Mouse (Mus musculus) embryo, embryonic 11.5 days (tissue): Measurements from ENCODE around the gene Trpm8.

Experiments
- DNase-seq: peaks from one replicate; pipeline ENCODE4 v3.0.0-alpha.2; 2012; ENCODE audit warnings: low read depth, low spot score

Gene Trpm8

DNA sequence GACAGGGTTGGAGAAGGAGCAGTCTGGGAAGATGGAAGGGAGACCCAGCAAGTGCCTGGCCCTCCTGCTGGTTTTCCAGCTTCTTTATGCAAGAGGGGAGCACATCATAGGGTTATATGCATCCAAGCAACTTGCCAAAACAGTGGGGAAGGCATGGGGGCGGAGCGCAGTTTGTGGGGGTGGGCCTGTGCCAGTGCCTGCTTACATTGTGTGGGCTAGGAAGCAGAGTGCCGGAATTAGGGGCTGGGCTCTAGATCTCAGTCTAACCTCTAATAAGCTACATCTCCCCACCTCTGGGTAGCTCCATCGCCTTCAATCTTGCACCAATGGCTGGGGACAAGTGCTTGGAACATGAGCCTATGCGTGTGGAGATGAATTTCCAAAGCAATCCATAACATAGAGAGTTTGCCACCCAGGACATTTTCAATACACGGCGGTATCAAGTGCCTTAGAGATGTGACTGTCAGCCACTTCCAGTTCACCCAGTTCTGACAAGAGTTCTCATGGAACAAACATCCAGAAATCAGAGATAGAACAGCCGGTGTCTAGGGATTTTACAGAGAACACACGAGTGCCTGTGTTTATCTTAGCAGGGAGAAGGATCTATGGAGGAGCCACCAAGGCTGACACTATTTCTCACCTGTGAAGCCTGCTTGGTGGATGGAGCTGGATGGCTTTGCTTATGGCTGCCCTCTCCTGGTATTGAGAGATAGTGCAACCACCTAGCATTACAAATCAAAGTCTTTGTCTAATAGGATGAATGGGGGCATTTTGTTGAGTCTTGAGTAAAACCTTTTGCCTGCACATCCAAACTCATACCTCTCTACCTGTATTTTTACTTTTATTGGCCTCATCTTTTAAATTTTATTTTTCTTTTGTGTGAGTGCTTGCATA lies 23.9 kb downstream of the Trpm8 start:
- no peak for DNase-seq

GRCm38 (mm10) chr1:88302057-88302740 lies 24.7 kb downstream of the Trpm8 start:
- DNase-seq, result no peak

- DNase-seq, result no peak
These were observed 26.3 kb downstream of the Trpm8 start for GRCm38 (mm10) chr1:88303762-88304161.

DNA sequence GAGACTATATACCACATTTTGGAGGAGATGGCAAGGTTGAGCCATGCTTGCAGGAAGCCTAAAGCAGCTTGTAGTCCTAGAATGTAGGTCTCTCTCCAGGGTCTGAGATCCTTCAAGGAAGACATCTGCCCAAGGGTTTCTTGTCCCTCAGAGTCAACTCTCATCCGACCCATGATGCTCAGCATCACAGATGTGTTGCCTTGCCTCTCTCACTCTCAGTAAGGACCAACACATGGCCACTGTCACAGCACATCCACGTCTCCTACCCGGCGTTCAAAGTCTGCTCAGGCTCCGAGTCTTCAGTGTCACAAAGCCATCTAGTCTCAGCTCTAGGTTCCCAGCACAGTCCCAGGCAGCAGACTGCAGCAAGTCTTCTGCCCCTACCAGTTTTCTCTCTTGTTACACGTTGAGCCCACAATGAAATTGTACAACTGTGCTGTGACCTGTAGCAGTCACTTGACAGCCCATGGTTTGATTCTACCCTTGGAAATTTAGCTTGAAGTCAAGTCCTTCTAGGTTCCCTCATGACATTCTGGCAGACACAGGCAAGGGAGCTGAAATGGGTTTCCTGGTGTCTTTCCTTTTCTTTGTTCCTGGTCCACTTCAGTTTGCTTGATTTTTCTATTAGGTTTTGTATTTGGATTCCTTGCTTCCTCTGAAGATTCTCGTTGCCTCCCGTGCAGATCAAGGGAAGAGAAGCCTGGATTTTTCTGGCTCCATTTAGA lies 27.0 kb downstream of the Trpm8 start:
- DNase-seq, result no peak

DNA sequence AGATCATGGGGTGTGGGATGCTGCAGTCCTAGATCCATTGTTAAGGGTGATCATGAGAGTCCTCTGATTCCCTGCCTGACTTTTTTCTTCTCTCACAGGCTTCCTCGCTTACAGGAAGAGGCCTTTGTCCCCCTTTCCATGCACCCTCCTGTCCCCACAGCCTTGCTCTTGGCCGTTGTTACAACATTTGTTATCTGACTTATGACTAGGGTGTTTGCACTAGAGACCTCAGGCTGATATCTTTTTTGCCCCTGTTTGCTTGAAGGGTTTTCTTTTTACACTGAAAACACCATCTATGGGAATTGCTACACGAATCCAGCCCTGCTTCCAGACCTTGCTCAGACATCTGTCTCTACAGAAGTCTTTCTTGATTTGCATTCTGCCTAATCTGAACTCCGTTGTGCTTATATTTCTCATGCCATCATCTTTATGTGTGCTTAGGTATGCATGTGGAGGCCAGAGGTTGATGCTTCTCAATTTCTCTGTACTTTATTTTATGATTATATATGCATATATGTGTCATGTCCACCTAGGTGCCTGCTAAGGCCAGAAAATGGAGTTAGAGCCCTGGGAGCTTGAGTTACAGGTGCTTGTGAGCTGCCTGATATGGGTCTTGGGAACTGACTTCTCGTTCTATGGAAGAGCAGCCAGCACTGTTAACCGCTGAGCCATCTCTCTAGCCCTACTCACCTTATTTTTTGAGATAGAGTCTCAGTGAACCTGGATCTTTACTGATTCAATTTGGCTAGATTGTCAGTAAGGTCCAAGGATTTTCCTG lies 27.7 kb downstream of the Trpm8 start:
- DNase-seq, result no peak

- no peak for DNase-seq
These were observed 29.1 kb downstream of the Trpm8 start for GRCm38 (mm10) chr1:88306543-88306942.

- no peak for DNase-seq
These were observed 29.7 kb downstream of the Trpm8 start for GRCm38 (mm10) chr1:88307180-88307579.

DNA sequence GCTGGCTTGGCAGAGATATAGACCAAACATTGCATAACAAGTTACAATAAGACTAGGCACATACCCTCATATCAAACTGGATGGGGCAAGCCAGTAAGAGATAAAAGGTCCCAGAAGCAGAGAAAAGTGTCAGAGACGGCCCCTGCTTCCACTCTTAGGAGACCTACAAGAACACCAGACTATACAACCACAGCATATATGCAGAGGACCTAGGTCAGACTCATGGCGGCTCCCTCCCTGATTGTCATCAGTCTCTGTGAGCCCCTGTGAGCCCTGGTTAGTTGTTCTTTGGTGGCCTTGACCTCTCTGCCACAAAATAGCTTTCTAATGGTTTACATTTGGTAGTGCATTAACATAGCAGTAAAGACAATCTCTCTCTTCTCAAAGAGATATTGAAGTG lies 31.6 kb downstream of the Trpm8 start:
- DNase-seq, result no peak

DNA sequence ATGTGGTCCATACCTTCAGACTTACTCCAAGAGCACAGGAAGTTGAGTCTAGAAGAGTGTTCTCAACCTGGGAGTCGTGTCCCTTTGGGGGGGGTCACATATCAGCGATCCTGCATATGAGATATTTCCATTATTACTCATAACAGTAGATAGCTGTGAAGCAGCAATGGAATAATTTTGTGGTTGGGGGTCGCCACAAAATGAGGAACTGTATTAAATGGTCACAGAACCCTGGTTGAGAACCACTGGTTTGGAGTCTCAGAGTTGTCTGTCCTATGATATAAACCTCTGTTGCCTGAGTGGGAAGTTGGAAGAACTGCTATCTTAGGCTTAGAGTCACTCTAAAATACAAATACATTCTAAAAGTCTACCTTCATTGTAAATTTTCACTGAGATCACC lies 32.4 kb downstream of the Trpm8 start:
- no peak for DNase-seq

DNA sequence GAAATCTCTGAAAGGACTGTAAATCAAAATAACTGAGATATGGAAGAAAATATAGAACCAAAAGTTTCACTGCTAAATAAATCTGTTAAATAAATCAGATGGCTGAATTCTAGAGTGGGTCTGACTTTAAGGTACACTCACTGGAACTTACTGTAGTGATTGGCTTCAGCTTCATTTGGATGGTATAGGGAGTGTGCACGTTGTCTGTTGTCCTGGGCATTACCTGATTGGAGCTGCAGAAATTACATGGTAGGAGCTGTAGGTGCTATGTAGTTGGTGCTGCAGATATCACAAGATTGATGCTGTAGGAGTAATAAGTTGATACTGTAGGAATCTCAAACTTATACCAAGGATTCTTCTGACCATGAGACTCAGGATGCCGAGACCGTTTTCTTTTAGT lies 32.9 kb downstream of the Trpm8 start:
- no peak for DNase-seq

GRCm38 (mm10) chr1:88317279-88317678 lies 39.8 kb downstream of the Trpm8 start:
- DNase-seq, result no peak

DNA sequence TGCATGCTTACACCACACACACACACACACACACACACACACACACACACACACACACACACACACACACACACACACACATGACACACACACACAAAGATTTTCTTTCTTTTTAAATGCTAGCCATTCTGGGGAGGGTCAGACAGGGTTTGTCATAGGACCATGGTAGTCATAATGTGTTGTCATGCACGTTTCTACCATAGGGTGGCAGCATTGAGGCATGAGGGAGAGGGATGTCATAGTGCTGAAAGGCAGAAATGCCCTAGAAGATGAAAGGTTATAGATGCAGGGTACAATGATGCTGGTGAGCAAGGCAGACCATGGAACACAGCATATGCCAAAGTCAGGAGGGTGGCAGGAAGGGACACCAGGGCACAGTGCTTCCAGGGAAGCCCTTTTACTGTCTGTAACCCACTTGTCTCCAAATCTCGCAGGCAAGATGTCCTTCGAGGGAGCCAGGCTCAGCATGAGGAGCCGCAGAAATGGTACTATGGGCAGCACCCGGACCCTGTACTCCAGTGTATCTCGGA lies 41.1 kb downstream of the Trpm8 start:
- peak; percentile 47 for DNase-seq

DNA sequence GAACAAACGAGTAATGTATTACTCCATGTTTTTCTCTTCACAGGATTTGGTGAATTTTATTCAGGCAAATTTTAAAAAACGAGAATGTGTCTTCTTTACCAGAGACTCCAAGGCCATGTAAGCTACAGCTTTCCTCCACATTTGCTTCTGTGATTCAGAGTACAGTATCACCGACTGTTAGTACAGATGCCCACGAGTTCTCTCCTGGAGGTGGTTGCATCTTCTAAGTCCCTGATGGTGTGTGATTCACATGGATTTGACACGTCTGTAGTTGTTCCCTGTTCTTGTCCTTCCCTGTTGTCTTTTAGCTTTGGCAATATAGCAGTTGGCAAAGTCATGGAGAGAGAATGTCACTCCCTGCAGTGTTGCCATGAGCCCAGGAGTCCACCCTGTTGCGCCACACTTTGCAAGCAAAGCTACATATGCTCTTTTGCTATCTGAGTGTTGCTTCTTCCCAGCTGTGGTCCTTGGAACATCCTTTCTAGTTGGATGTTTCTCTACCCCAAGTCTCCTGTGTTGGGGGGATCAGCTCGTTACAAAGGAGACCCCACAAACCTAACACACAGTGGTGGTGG lies 43.4 kb downstream of the Trpm8 start:
- DNase-seq, result no peak

DNA sequence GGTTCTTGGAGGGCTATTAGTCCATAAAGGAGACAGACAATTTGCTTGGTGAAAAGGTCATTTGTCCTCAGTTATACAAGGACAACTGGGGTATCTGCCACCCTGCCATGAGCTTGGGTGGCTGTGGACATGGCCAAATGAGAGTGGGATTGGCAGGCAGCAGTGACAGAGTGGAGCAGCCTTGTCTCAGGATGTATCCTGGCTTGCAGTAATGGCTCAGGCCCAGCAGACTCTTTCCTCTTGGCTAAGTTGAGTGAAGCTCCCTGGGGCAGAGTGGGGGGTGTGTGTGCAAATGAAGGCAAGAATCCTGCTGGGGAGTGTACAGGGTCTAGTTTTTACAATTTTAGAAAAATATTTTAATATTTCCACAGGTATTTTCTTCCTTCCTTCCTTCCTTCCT lies 44.7 kb downstream of the Trpm8 start:
- no peak for DNase-seq

- no peak for DNase-seq
These were observed 45.6 kb downstream of the Trpm8 start for GRCm38 (mm10) chr1:88323101-88323500.

- no peak for DNase-seq
These were observed 62.0 kb downstream of the Trpm8 start for GRCm38 (mm10) chr1:88339481-88339880.

DNA sequence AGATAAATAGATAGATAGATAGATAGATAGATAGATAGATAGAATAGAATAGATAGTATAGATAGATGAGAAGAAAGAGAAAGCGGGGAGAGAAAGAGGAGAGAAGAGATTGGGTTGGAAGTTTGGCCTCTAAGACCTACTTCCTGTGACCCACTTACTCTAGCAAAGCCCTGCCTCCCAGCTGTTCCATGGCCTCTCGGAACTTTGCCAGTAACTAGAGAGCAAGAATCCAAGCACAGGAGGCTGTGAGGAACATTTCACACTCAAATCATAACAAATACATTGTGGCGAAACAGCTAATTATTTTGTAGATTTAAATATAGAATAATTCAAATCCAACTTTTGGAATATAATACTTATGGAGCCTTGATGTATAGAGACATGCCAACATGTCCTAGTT lies 65.2 kb downstream of the Trpm8 start:
- no peak for DNase-seq

DNA sequence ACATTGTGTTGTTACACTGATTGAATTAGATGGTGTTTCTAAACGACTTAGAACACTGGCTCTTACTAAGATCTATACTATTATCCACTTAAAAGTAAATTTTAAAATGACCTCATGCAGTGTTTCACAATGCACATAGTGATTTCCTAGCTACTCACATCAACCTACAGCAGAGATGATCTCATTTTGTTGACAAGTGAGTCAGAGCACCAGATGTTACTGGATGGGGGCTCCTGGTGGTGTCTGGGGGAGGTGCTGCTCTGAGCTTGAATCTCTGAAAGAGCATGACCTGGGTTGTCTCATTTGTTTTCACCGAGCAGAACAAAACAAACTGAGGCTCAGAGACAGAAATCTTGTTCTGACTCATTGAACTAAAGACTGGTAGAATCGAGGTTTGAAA lies 68.1 kb downstream of the Trpm8 start:
- DNase-seq, result no peak

DNA sequence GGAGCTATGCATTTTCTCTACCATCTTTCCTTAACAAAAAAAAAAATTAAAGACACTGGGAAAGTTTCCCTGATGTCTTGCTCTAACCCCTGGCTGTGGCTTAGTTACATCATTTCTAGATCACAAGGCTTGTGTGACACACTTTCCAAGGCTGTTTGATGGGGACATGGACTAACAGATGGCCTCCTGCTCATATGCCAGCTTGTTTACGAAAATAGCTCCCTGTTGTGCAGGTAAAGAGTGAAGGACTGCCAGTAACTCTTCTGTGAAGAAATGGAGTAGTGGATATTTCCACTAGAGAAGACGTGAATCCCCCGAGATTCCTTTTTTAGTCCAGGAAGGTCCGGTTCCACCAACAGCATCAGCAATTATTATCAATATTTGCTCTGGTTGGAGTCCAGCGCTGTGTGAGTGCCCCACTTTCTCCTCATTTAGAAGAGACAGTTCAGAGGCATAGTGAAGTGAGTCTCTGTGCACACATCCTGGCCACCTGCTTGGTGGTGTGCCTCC lies 71.1 kb downstream of the Trpm8 start:
- DNase-seq, result no peak

DNA sequence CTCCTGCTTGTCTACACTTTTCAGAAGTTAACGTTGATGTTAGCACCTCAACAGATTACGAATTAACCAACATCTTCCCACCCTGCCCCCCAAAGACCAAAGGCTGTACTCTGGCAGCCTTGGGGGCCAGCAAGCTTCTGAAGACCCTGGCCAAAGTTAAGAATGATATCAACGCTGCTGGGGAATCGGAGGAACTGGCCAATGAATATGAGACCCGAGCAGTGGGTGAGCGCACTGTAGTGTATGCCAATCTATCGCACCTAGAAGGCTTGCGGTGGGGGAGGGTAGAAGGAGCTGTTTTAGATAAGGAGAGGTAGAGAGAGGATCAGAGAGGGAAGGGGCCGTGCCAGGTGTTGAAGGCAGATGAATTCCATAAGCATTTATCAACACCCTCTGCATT lies 73.3 kb downstream of the Trpm8 start:
- no peak for DNase-seq

DNA sequence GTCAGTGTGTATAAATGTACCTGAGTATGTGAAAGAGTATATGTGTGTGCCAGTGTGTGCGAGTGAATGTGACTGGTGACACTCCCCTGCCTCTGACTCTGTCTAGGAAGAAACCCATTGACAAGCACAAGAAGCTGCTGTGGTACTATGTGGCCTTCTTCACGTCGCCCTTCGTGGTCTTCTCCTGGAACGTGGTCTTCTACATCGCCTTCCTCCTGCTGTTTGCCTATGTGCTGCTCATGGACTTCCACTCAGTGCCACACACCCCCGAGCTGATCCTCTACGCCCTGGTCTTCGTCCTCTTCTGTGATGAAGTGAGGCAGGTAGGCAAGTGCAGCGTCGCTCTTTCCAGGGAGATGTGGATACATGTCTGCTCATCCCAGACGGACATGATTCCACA lies 77.6 kb downstream of the Trpm8 start:
- no peak for DNase-seq
